In genomic region chr1:168601967-168602366, GRCm38 (mm10) we compare ENCODE assay signal across 6 mouse cellular contexts.
DNase-seq lines count a peak whose midpoint lies in the region; ATAC-seq lines count a peak whose summit lies in the region.

No protein-coding gene starts in this region.

- DNase-seq in heart, adult 11 months: peak; percentile 30

- ATAC-seq in common myeloid progenitor, adult 5-6 weeks (replicated peaks; ENCODE audit: low read depth, poor library complexity, severe bottlenecking): 0 out of 2 replicates have a peak, but pooled peaks have one; percentile 36
- peak; percentile 69 for ATAC-seq in granulocyte monocyte progenitor cell, adult 5-6 weeks (replicated peaks; ENCODE audit: poor library complexity, severe bottlenecking)
- ATAC-seq in megakaryocyte, adult 5-6 weeks (ENCODE audit: poor library complexity, severe bottlenecking): peak; percentile 68
- peak; percentile 64 for ATAC-seq in megakaryocyte progenitor cell, adult 5-6 weeks (replicated peaks; ENCODE audit: poor library complexity)
- peak; percentile 74 for ATAC-seq in neutrophil, adult 5-6 weeks (ENCODE audit: extremely low read depth, insufficient number of reproducible peaks, low FRiP score, poor library complexity, severe bottlenecking)

Comparison
In these comparisons a context has a peak if more than half of its experiments do, and no peak if none do; other contexts are left out.
1. Peak in every context shown above with its lines: DNase-seq and ATAC-seq.